Mouse (Mus musculus) midbrain, postnatal 0 days (tissue): ENCODE results near the gene Mfn1. TPM values are rescaled to one million over a fixed set of nuclear protein-coding genes. Genes with fewer than 3 reads are reported as not detected.

Experiments
- ATAC-seq: fragments of 200-750 bp; cut with Nextera tagmentation; 2 replicates; pipeline ENCODE4 v1.8.0; 2017; ENCODE audit warnings: moderate number of reproducible peaks, mild to moderate bottlenecking, moderate TSS enrichment, moderate library complexity; ENCODE audit not compliant: low FRiP score
- DNase-seq: peaks from one replicate; pipeline ENCODE4 v3.0.0-alpha.2; 2015; ENCODE audit warnings: low spot score
- H3K27ac ChIP-seq: fragments of 300-500 bp; sonication (generic); 2 replicates; pipeline ENCODE4 v1.5.1; 2014; ENCODE audit warnings: low read depth, mild to moderate bottlenecking, low read length, mixed read lengths
- H3K27me3 ChIP-seq: fragments of 300-500 bp; sonication (generic); 2 replicates; pipeline ENCODE4 v1.6.1; 2014; ENCODE audit warnings: low read length, control low read depth, mixed read lengths; ENCODE audit not compliant: insufficient read depth
- H3K36me3 ChIP-seq: fragments of 300-500 bp; sonication (generic); 2 replicates; pipeline ENCODE4 v1.6.1; 2014; ENCODE audit warnings: low read length, control low read depth, mixed read lengths; ENCODE audit not compliant: insufficient read depth
- H3K4me1 ChIP-seq: fragments of 300-500 bp; sonication (generic); 2 replicates; pipeline ENCODE4 v1.6.1; 2014; ENCODE audit warnings: mild to moderate bottlenecking, control low read depth, antibody characterized with exemption, low read length, mixed read lengths; ENCODE audit not compliant: insufficient read depth
- H3K4me2 ChIP-seq: fragments of 300-500 bp; sonication (generic); 2 replicates; pipeline ENCODE4 v1.6.1; 2014; ENCODE audit warnings: low read depth, mild to moderate bottlenecking, low read length, mixed read lengths; ENCODE audit not compliant: poor library complexity, severe bottlenecking
- H3K4me3 ChIP-seq: fragments of 300-500 bp; sonication (generic); 2 replicates; pipeline ENCODE4 v1.5.1; 2014; ENCODE audit warnings: low read depth, mild to moderate bottlenecking, low read length, moderate library complexity
- H3K9ac ChIP-seq: fragments of 300-500 bp; sonication (generic); replicated peaks from 2 replicates; pipeline ENCODE4 v1.6.1; 2014; ENCODE audit warnings: mild to moderate bottlenecking, low read length, moderate library complexity, mixed read lengths; ENCODE audit not compliant: poor library complexity, severe bottlenecking
- H3K9me3 ChIP-seq: fragments of 300-500 bp; sonication (generic); 2 replicates; pipeline ENCODE4 v1.6.1; 2016; ENCODE audit warnings: low read length, control low read depth
- CTCF ChIP-seq: IDR thresholded peaks from 2 replicates; pipeline ENCODE4 v1.5.1; 2016; ENCODE audit warnings: antibody characterized with exemption, mild to moderate bottlenecking
- WGBS: fragments of 180-500 bp; shearing (Covaris S2); extraction: QIAGEN DNeasy Blood & Tissue Kit; methylation state at CpG from one replicate; pipeline ENCODE4 v1.1.7; 2014; 5-methylcytosine and 5-hydroxymethylcytosine counted together
- polyA plus RNA-seq: library from polyadenylated mRNA; unstranded; fragments of >200 nt; fragmentation: Nextera tagmentation; extraction: Ambion mirVana; gene quantifications from 2 replicates; pipeline ENCODE4 v1.2.1, GENCODE M21; 2015
- total RNA-seq: library from RNA; depleted of rRNA; stranded (reverse); fragments of >200 nt; gene quantifications from 2 replicates; pipeline ENCODE4 v1.2.3, GENCODE M21; 2014

The Mfn1 gene
- total and polyA plus RNA-seq, 2 experiments from 2014 or later = 27.5 to 39.4 TPM

DNA sequence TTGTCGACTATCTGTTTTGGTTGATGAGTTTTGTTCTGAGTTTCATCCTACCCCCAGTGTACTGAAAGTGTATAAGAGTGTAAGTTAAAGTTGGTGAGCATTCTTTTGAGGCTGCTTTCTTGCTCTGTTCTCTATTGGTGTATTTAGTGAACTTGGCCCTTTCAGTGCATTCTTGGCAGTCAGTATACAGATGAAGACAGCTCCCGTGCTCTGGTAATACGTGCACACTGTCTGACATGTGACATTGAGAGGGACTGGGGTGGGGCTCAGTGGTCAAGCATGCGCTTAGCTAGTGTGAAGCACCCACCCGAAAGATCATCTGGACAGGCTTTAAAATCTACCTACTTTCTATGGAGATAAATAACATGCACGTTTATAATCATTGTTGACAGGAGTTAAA, 34.1 kb downstream of the Mfn1 start:
- TF ChIP-seq CTCF = no peak

DNA sequence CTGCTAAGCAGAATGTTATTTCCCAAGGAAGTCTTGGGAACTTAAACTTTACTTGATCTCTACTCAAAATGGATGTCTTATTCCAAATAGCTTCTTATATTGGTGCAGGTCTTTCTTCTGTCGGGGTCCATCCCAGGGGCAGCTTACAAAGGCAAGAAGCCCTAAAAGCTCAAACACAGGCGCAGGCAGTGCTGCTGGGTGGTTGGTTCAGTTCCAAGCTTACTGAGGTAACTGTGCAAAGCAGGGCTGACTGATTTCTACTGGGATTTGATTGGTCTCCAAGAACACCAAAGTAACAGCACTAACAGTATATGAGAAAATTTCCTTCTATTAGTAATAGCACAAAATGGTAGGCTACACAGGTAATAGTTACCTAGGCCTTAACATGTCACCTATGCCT, 43.8 kb downstream of the Mfn1 start:
- 90% methylated on average over 2 of the region's 2 CpGs for WGBS
- no peak for TF ChIP-seq CTCF
- ATAC-seq = no peak
- H3K4me3 ChIP-seq = no peak overlapping the region
- peaks cover 48% of the 10 kb centered on the region; the same call in 1 of the 2 replicates for H3K36me3 ChIP-seq
- H3K27me3 ChIP-seq = no peaks in the 10 kb centered on the region
- H3K4me1 ChIP-seq = no peaks in the 10 kb centered on the region
- H3K9me3 ChIP-seq = no peaks in the 10 kb centered on the region
- H3K27ac ChIP-seq = no peak overlapping the region
- H3K9ac ChIP-seq = no peak overlapping the region
- no peak for DNase-seq
- H3K4me2 ChIP-seq = no peak overlapping the region

More for the DNA sequence above, 34.1 kb downstream of the Mfn1 start:
- H3K9ac ChIP-seq = no peak overlapping the region
- DNase-seq = no peak
- no peaks in the 10 kb centered on the region for H3K9me3 ChIP-seq
- H3K36me3 ChIP-seq = peaks cover 46% of the 10 kb centered on the region
- WGBS = 91% methylated on average over 6 of the region's 6 CpGs
- H3K4me1 ChIP-seq = no peaks in the 10 kb centered on the region
- no peak for ATAC-seq
- H3K4me2 ChIP-seq = no peak overlapping the region
- H3K27ac ChIP-seq = no peak overlapping the region
- no peaks in the 10 kb centered on the region for H3K27me3 ChIP-seq
- no peak overlapping the region for H3K4me3 ChIP-seq

DNA sequence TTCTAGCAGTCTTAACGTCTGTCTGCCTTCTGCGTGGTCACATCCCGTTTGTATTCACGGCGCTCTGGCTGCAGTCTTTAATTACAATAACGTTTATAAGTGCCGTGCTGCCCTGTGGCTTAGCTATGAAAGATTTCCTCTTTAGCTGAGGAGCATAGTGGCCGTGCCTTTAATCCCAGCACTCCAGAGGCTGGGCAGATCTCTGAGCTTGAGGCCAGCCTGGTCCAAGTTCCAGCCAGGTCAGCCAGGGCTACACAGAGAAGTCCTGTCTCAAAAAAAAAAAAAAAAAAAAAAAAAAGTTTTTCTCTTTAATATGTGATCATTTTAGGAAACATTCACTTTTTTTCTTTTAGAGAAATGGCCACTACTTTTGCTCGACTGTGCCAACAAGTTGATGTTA, 44.6 kb downstream of the Mfn1 start:
- TF ChIP-seq CTCF = no peak
- Histone ChIP-seq H3K27me3 (no peaks in the 10 kb centered on the region), H3K36me3 (peaks cover 42% of the 10 kb centered on the region; the same call in 1 of the 2 replicates), H3K9ac (no peak overlapping the region), H3K4me3 (no peak overlapping the region), H3K27ac (no peak overlapping the region), H3K9me3 (no peaks in the 10 kb centered on the region), H3K4me1 (no peaks in the 10 kb centered on the region), H3K4me2 (no peak overlapping the region)
- WGBS = 33% methylated on average over 9 of the region's 9 CpGs
- DNase-seq (no peak), ATAC-seq (no peak)

DNA sequence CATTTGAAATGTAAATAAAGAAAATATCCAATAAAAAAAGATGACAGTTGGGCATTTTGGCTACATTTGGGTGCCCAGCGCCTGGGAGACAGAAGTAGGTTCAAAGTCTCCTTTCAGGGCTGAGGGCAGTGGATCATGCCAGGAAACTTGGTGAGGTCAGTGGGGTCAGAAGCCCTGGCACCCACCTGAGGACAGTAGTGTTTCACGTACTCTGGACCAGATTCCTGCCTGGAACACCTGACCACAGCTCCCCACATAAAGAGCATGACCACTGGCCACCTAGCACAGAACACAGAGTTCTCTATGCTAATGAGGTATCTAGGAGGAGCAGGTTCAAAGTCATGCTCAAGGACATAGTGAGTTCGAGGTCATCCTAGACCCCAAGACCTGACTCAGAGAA, 45.9 kb downstream of the Mfn1 start:
- ATAC-seq (no peak), DNase-seq (no peak)
- Histone ChIP-seq H3K4me1 (no peaks in the 10 kb centered on the region), H3K4me3 (no peak overlapping the region), H3K27ac (no peak overlapping the region), H3K4me2 (no peak overlapping the region), H3K27me3 (no peaks in the 10 kb centered on the region), H3K9me3 (no peaks in the 10 kb centered on the region), H3K9ac (no peak overlapping the region), H3K36me3 (peaks cover 35% of the 10 kb centered on the region; the same call in 1 of the 2 replicates)
- no peak for TF ChIP-seq CTCF
- 99% methylated on average over 3 of the region's 3 CpGs for WGBS

DNA sequence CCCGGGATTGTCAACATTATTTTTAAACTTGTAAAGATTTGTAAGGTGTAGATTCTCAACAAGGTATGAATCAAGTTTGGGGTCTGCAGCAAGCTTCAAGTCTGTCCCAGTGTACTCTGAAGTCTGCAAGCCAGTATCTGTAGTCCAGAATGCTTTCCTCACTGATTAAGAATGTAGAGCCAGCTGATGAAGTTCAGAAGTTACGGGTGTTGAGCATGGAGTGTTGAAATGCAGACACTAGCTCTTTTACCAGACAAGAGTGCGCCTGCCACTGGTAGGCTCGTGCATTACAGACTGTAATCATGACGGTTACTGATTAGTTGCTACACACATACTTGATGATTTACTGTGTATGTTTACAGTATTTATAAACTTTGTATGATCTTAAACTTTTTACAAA, 49.5 kb downstream of the Mfn1 start:
- Histone ChIP-seq H3K4me1 (no peaks in the 10 kb centered on the region), H3K27ac (no peak overlapping the region), H3K4me2 (no peak overlapping the region), H3K9me3 (no peaks in the 10 kb centered on the region), H3K4me3 (no peak overlapping the region), H3K9ac (no peak overlapping the region), H3K27me3 (no peaks in the 10 kb centered on the region), H3K36me3 (peaks cover 46% of the 10 kb centered on the region; the same call in 1 of the 2 replicates)
- ATAC-seq (no peak), DNase-seq (no peak)
- TF ChIP-seq CTCF = no peak; the same call in 1 of the 2 replicates
- WGBS = 93% methylated on average over 5 of the region's 5 CpGs

DNA sequence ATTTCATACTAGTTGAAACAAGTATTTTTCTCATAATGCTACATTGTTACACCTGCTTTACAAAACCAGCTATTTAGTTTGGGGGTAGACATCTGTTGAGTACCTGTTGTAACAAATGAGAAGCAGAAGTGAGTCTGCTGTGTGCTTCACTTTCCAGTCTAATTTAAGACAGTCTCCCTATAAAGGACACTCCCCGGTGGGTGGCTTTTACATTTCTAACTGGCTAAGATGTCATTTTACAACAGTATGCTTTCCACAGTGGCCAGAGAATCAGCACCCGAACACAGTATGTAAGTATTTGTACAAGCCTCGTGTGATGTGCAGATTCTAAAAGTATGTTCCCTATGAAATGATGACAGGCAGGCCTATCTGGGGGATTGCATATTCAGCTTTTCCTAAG, 51.5 kb downstream of the Mfn1 start:
- no peak for TF ChIP-seq CTCF
- DNase-seq = no peak
- H3K9ac ChIP-seq = no peak overlapping the region
- H3K4me1 ChIP-seq = no peaks in the 10 kb centered on the region
- ATAC-seq = no peak
- no peak overlapping the region for H3K4me3 ChIP-seq
- H3K36me3 ChIP-seq = peaks cover 35% of the 10 kb centered on the region; the same call in 1 of the 2 replicates
- H3K9me3 ChIP-seq = no peaks in the 10 kb centered on the region
- H3K27me3 ChIP-seq = no peaks in the 10 kb centered on the region
- whole genome bisulfite sequencing = 84% methylated on average over 3 of the region's 3 CpGs
- H3K27ac ChIP-seq = no peak overlapping the region
- no peak overlapping the region for H3K4me2 ChIP-seq
